Comparison of ENCODE assay signal across 10 mouse cellular contexts in genomic region chr6:37424374-37424773, GRCm38 (mm10). TPM values are rescaled to one million over a fixed set of nuclear protein-coding genes. Genes with fewer than 3 reads are reported as not detected.
DNase-seq lines count a peak whose midpoint lies in the region; ATAC-seq and TF ChIP-seq lines count a peak whose summit lies in the region.
"Had no signal": no experiment of that assay in that cellular context is flagged by ENCODE, and none has a peak within 500 bp of the region (broad histone marks: within the 10 kb centered on the region; RNA-seq: fewer than 3 reads in every experiment).

No protein-coding gene starts in this region.

- no peaks in the 10 kb centered on the region for H3K27me3 ChIP-seq in heart, embryonic 10.5 days (ENCODE audit: insufficient read depth, poor library complexity, severe bottlenecking)
- no peaks in the 10 kb centered on the region for H3K27me3 ChIP-seq in stomach, postnatal 0 days (ENCODE audit: control insufficient read depth, insufficient read depth, low read length)
- no peaks in the 10 kb centered on the region for H3K27me3 ChIP-seq in hindbrain, embryonic 13.5 days
- no peaks in the 10 kb centered on the region for H3K27me3 ChIP-seq in liver, postnatal 0 days (ENCODE audit: insufficient read depth, low read length)

- no peaks in the 10 kb centered on the region for H3K9me3 ChIP-seq in heart, embryonic 10.5 days
- H3K9me3 ChIP-seq in stomach, postnatal 0 days (ENCODE audit: control insufficient read depth, low read length) = no peaks in the 10 kb centered on the region
- H3K9me3 ChIP-seq in hindbrain, embryonic 13.5 days = no peaks in the 10 kb centered on the region
- H3K9me3 ChIP-seq in liver, postnatal 0 days (ENCODE audit: low read length) = no peaks in the 10 kb centered on the region

- H3K4me1 ChIP-seq in heart, embryonic 10.5 days = peaks cover 95% of the 10 kb centered on the region
- H3K4me1 ChIP-seq in stomach, postnatal 0 days (replicated peaks; ENCODE audit: control insufficient read depth, insufficient read depth) = peaks cover 8% of the 10 kb centered on the region; the same call in 1 of the 2 replicates
- H3K4me1 ChIP-seq in hindbrain, embryonic 13.5 days (replicated peaks) = peaks cover 11% of the 10 kb centered on the region; the same call in 1 of the 2 replicates
- peaks cover 24% of the 10 kb centered on the region for H3K4me1 ChIP-seq in liver, postnatal 0 days (ENCODE audit: insufficient read depth)

- ATAC-seq in stomach, postnatal 0 days (ENCODE audit: low FRiP score, low TSS enrichment) = peak; percentile 47; the same call in 1 of the 2 replicates
- ATAC-seq in hindbrain, embryonic 13.5 days (ENCODE audit: low FRiP score) = no peak
- no peak for ATAC-seq in liver, postnatal 0 days

- no peak overlapping the region for H3K4me3 ChIP-seq in heart, embryonic 10.5 days
- no peak overlapping the region for H3K4me3 ChIP-seq in stomach, postnatal 0 days (ENCODE audit: low read depth, low read length)
- no peak overlapping the region for H3K4me3 ChIP-seq in hindbrain, embryonic 13.5 days
- H3K4me3 ChIP-seq in liver, postnatal 0 days (ENCODE audit: low read depth, low read length) = no peak overlapping the region

- DNase-seq in urinary bladder, postnatal 14 days (ENCODE audit: low spot score) = peak; percentile 46
- DNase-seq in urinary bladder, postnatal 25 days (ENCODE audit: low spot score) = no peak
- no peak for DNase-seq in heart, embryonic 10.5 days (ENCODE audit: low spot score)
- peak; percentile 64 for DNase-seq in kidney, postnatal 10 days
- no peak for DNase-seq in stomach, postnatal 0 days (ENCODE audit: low spot score)
- no peak for DNase-seq in layer of hippocampus, adult 11-12 months (ENCODE audit: low spot score)
- DNase-seq in liver, postnatal 0 days = no peak
- DNase-seq: layer of hippocampus, postnatal 36 days; thymus, postnatal 4 days had no signal

- WGBS in heart, embryonic 10.5 days = 51% methylated on average over 7 of the region's 7 CpGs
- 26% methylated on average over 7 of the region's 7 CpGs for WGBS in stomach, postnatal 0 days
- 73% methylated on average over 7 of the region's 7 CpGs for WGBS in hindbrain, embryonic 13.5 days
- WGBS in liver, postnatal 0 days (ENCODE audit: insufficient replicate concordance) = 79% methylated on average over 7 of the region's 7 CpGs

- H3K36me3 ChIP-seq in heart, embryonic 10.5 days = peaks cover 40% of the 10 kb centered on the region
- H3K36me3 ChIP-seq in stomach, postnatal 0 days (ENCODE audit: control insufficient read depth, insufficient read depth, low read length) = no peaks in the 10 kb centered on the region
- H3K36me3 ChIP-seq in hindbrain, embryonic 13.5 days = no peaks in the 10 kb centered on the region
- no peaks in the 10 kb centered on the region for H3K36me3 ChIP-seq in liver, postnatal 0 days (replicated peaks; ENCODE audit: insufficient read depth, low read length)

- 0 out of 2 replicates have a peak overlapping the region, but pooled peaks have one; percentile 18 for H3K9ac ChIP-seq in stomach, postnatal 0 days (ENCODE audit: low read length)
- no peak overlapping the region for H3K9ac ChIP-seq in hindbrain, embryonic 13.5 days
- no peak overlapping the region for H3K9ac ChIP-seq in liver, postnatal 0 days (replicated peaks)

- peak overlapping the region; percentile 82 for H3K27ac ChIP-seq in heart, embryonic 10.5 days
- peak overlapping the region; percentile 75 for H3K27ac ChIP-seq in stomach, postnatal 0 days (replicated peaks)
- H3K27ac ChIP-seq in hindbrain, embryonic 13.5 days = no peak overlapping the region
- H3K27ac ChIP-seq in liver, postnatal 0 days (ENCODE audit: low read depth) = no peak overlapping the region

- H3K4me2 ChIP-seq in stomach, postnatal 0 days (replicated peaks; ENCODE audit: low read depth) = peak overlapping the region; percentile 11; the same call in 1 of the 2 replicates
- H3K4me2 ChIP-seq in hindbrain, embryonic 13.5 days = no peak overlapping the region
- no peak overlapping the region for H3K4me2 ChIP-seq in liver, postnatal 0 days (ENCODE audit: low read depth, low read length)

- TF ChIP-seq EP300 in stomach, postnatal 0 days (optimal IDR thresholded peaks at IDR 0.05) = no peak
- TF ChIP-seq EP300 in liver, postnatal 0 days (IDR thresholded peaks at IDR 0.05; ENCODE audit: low read depth) = no peak

- TF ChIP-seq CTCF in stomach, postnatal 0 days (IDR thresholded peaks at IDR 0.05; ENCODE audit: low read depth) = no peak
- TF ChIP-seq CTCF in liver, postnatal 0 days (IDR thresholded peaks at IDR 0.05; ENCODE audit: low read depth) = no peak

RNA-seq across cellular contexts. Expression of gene Creb3l2, which starts 17.6 kb away (rescaled TPM):
- polyA plus RNA-seq in heart, embryonic 10.5 days (2016; fragmentation: Nextera tagmentation; extraction: Ambion mirVana) = 33.5 and 36.3 TPM in 2 replicates
- 8.3 and 8.5 TPM in 2 replicates for polyA plus RNA-seq in stomach, postnatal 0 days (2015; fragmentation: Nextera tagmentation; extraction: Ambion mirVana)
- polyA plus RNA-seq in hindbrain, embryonic 13.5 days (2015; fragmentation: Nextera tagmentation; extraction: Ambion mirVana) = 4.1 and 4.6 TPM in 2 replicates
- 2.1 TPM in 2 replicates for polyA plus RNA-seq in liver, postnatal 0 days (2015; fragmentation: Nextera tagmentation; extraction: Ambion mirVana)

Comparison
In these comparisons a context has a peak if more than half of its experiments do, and no peak if none do; other contexts are left out.
1. DNase-seq: peak in urinary bladder, postnatal 14 days (single experiment) and kidney, postnatal 10 days (single experiment); none in urinary bladder, postnatal 25 days (single experiment), heart, embryonic 10.5 days (single experiment), stomach, postnatal 0 days (single experiment), layer of hippocampus, adult 11-12 months (single experiment) and liver, postnatal 0 days (single experiment).
2. H3K27ac ChIP-seq: peak in heart, embryonic 10.5 days (single experiment) and stomach, postnatal 0 days (single experiment); none in hindbrain, embryonic 13.5 days (single experiment) and liver, postnatal 0 days (single experiment).